Mouse (Mus musculus): Measurements from ENCODE around the gene Tmem101. TPM values are rescaled to one million over a fixed set of nuclear protein-coding genes. Genes with fewer than 3 reads are reported as not detected.

Tmem101 gene
- total RNA-seq, 4 experiments from 2014 or later, result 18.0 to 21.8 (median 19.7) TPM

DNA sequence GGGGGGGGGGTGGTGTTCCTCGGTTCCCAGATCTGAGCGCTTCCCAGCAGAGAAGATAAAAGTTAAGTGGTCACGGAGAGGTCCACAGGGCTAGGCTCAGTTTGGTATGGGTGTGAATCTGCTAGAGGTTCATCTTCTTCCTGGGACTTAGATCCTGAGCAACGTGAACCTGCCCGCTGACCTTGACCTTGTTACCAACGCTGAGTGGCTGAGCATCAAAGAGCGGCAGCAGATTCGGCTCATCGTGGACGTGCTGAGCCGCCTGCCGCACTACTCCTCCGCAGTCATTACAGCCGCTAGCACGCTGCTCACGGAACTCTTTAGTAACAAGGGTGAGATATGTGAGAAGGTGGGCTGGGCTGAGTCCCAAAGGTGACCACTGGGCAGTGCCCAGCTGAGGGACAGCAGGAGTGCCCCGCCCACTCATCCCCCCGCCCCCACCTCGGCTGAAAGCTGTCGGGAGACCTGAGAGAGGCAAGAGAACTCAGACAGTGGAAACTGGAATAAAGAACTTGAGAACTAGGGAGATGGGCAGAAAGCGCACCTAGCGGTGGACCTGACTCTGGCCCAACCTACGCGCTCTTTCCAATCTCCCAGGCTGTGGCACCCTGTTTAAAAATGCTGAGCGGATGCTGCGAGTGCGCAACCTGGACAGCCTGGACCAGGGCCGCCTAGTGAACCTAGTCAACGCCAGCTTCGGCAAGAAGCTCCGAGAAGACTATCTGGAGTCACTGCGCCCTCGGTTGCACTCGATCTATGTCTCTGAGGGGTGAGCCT is 8.8 kb downstream of the Tmem101 start:
- no peak for DNase-seq

DNA sequence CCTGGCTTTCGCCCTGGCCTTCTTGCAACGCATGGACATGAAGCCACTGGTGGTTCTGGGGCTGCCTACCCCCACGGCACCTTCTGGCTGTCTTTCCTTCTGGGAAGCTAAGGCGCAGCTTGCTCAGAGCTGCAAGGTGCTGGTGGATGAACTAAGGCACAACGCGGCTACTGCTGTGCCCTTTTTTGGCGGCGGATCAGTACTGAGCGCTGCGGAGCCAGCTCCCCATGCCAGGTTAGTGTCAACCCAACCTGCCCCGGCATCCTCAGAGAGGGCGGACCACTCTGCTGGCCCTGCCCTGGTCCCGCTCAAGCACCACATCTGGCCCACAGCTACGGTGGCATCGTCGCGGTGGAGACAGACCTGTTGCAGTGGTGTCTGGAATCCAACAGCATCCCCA is 9.7 kb downstream of the Tmem101 start:
- no peak for DNase-seq

DNA sequence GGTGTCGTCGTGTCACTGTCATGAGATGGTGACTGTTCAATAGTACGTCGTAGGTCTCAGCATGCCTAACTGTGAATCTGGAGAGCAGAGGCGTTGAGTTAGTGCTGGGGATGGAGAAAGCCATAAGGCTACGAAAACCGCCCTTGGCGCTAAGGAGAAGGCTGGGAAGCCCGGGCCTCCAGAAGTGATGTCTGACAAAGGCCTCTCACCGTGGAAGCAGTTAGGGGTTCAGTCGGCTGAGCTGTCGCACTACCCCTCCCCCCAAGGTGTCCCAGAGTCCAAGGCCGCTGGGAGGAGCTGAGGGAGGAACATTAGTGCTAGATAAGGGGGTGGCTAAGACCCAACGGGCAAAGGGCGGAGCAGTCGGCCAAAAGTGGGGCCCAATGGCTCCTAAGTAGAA is 10.2 kb downstream of the Tmem101 start:
- no peak for DNase-seq

DNA sequence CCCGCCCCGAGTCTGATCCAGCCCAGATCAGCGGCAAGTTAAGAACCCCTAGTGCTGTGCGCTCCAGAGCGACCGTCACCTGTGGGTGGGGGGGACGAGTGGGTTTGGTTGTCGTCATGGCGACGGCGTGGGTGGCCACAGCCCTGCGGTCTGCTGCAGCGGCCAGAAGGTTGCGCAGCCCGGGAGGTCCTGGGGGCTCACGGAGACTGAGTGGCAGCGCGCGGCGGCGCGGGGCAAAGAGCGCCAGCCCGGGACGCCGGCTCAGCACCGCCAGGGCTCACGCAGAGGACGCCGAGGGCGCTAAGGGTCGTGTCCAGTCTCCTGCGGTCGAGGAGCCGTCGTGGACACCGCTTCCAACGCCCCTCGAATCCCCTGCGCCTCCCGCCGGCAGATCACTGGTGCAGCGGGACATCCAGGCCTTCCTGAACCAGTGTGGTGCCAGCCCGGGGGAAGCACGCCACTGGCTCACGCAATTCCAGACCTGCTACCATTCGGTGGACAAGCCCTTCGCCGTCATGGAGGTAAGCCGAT is 10.7 kb downstream of the Tmem101 start, which contains the start of gene Nags:
Nags (plus strand) TSS at position 43 of the 531 bp plus-strand sequence.
- no peak for DNase-seq

DNA sequence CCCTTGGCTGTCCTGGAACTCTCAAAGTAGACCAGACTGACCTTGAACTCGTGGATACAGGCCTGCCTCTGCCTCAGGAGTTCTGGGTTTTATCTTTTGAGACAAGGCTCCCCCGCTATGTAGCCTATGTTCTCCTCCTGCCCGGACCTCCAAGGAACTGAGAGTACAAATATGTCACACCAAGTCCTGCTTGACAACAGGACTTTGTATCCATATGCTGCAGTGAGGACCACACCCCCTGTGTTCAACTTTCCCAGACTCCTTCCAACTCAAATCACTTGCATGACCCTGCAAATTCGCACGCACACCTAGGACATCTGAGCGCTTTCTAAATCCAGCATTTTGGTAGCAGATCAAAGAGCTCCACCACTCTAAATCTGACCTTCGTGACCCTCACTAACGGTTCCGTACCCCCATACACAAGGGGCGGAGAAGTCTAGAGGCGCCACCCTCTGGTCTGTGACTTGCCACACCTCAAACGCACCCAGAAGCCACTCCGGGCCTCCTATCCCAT is 11.2 kb downstream of the Tmem101 start:
- DNase-seq, result no peak

DNA sequence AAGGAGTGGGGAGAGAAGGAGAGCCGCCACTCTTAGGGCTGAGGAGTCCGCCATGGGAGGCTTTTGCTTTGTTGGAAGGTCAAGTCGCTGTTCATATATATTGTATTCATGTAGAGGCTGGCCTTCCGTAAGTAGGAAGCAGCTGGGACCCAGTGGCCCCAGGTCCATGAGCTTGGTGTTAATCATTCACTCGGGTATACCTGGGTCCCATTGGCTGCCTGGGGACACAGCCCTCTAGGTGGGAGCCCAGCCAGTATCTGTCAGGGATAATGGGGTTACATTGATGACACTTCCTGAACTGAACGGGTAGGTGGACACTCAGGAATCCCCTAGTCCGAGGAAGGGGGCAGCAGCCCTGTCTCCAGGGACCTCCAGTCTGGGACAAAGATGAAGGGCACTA is 13.8 kb downstream of the Tmem101 start:
- DNase-seq, result no peak

DNA sequence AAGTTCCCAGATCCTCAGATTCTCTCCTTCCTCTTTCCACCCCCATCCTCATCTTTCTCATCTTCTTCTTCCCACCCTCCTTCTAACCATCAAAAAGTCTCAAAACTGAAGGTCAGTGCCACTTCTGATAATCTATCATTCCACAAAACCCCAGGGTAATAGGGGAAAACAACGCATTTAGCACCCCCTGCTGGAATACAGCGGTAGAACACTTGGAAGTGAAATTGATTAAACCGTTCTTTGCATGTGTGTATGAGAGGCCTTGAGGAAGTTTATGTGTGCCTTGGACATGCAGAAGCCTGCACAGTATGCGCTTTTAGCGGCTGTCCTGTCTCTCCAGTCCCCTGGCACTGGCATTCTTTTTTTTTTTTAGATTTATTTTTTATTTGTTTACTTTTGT is 15.7 kb downstream of the Tmem101 start:
- DNase-seq, result no peak

DNA sequence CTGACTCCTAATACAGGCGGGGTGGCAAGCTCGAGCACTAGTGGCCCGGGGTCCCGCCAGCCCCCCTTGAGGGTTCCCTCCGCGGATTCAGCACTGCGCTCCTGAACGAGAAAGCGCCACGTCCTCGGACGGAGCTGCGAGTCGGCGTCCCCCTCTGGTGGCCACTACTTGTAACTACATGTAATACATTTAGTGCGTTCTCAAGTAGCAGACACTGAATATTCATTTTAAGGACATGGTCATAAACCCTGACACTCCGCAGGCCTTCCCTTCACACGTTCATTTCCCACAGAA is 17.8 kb downstream of the Tmem101 start:
- DNase-seq, result no peak

DNA sequence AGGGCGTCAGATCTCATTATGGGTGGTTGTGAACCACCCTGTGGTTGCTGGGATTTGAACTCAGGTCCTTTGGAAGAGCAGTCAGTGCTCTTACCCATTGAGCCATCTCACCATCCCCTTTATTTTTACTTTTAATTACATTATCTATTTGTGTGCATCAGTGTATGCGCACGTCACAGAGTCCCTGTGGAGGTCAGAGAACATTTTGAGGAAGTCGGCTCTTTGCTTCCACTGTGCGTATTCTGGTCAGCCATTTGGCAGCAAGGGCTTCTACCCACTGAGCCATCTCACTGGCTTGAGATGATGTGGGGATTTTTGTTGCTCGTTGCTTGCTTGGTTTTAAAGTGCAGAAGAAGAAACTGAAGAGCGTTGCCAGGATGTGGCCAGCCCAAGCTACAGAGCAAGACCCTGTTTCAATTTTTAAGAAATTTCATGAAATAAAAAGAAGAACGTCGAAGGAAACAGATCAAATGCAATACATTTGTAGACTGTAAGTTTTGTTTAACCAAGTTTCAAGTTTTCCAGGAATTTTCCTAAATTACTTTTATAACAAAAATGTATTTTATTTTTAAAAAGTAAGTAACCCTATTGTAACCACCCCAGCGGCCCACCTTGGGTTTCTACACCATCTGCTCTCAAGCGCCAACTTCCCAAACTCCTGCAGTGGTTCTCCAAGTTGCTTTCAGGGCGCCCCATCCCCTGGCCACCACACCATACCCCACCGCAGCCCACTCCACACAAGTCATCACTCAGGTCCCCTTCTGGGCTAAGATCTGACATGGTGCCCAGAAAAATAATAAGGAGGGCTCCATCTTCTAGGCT is 18.4 kb downstream of the Tmem101 start:
- no peak for DNase-seq

DNA sequence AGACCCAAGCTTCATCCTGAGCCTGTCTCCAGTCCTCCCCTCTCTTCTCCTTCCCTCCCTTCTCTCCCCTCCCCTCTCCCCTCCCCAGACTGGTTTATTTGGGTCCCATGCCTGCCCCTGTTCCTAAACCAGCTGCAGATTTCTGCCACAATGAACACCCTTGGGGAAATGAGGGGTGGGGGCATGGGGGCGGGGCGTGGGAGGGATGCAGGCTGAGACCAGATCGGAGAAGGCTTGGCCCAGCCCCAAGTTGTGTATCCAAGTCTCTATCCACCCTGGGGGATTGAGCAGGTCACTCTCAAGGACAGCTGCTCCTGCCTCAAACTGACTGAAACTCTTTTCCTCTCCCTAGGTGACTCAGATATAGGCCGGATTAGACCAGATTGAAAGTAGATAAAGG is 21.7 kb downstream of the Tmem101 start:
- DNase-seq, result no peak

DNA sequence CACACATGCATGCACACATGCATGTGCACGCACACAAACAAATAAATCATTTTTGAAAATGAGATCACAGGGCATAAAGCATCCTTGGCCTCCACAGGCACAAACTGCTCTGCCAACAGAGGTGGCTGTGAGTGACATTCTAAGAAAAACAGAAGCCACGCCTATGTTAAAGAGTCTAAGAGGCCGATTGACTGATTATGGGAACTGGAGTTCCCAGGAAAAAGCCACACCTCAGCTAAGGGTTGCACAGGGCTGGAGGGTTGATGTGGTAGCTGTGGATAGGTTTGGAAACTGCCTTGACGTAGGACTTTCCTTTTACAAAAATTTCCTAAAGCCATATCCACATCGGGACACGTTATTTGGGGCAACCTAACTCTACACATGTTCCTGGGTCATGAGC is 38.8 kb downstream of the Tmem101 start:
- DNase-seq, result no peak

DNA sequence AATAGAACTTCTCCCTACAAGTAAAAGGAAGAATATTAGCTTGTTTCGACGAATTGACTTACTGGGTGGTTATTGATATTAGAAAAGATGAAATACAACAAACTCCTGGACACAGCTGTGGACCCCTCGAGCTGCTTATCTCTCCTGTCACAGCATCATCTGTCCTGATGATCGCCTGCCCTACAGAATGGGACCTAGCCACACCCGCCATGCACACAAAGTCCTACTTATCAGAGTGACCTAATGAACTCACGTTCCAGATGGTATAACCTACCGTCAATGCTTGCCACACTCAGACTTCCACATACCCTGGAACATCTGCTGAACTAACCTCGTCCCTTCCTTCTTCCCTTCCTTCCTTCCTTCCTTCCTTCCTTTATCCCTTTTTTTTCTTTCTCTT is 40.0 kb downstream of the Tmem101 start:
- no peak for DNase-seq

DNA sequence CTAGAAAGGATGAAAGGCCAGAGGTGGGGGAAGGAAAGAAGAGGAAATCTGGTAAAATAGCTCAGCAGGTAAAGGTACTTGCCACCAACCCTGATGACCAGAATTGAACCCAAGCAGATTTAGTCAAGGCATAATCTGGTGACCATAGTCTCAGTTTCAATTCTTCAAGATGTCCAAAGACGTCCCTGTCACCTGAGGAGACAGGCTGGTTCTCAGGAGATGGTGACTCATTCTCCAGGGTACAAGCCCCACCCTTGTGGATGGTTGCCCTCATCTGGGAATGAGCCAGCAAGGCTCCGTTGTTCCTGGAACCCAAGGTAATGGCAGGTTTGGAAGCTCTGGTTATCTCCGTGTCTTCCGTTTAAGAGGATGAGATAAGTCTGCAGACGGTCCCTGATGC is 44.6 kb downstream of the Tmem101 start:
- DNase-seq, result no peak

DNA sequence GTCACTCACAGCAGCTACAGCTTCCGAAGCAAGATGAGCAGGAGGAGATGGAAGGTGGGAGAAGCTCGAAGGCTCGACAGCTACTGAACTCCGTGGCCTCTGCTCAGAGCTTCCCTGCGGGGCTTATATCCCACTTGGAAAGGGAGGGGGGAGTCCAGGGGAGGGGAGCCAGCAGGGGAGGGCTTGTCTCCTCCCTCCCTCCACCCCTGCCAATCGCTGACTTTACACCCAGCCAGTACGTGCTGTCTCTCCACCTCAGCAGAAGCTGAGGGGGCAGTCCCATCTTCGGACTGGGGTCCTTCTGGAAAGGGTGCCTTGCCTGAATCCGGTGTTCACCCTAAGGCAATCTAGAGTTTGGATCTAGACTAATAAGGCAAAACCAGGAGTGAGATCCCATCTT is 48.5 kb downstream of the Tmem101 start, which contains the start of gene Pyy:
Pyy (minus strand) TSS at position 101 of the 400 bp plus-strand sequence.
- no peak for DNase-seq

DNA sequence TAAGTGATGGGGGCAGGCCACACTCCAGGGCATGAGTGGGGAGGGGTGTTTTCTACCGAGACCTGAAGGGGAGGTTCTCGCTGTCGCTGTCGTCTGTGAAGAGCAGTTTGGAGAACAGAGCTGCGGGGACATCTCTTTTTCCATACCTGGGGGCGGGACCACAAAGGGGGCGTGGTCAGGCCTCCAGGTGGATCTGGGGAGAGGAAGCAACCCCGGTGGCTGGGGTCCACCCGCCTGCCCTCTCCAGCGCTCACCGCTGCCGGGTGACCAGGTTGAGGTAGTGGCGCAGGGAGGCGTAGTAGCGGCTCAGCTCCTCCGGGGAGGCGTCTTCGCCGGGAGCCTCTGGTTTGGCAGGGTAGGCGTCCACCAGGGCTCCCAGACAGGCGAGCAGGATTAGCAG is 49.3 kb downstream of the Tmem101 start:
- no peak for DNase-seq

Other genes with a start within 250 kb of the Tmem101 start
- gene Sost, start 189.4 kb downstream of the Tmem101 start, total RNA-seq (2022), result not detected
- not detected for gene Cfap97d1, start 172.1 kb downstream of the Tmem101 start, total RNA-seq (2022)
- 100 to 1,000 TPM; 110 to 201 (median 145) TPM for gene Dusp3, start 169.4 kb downstream of the Tmem101 start, total RNA-seq (2022)
- 10 to 100 TPM; 14.5 to 75.4 (median 38.7) TPM for gene Mpp3, start 127.9 kb downstream of the Tmem101 start, total RNA-seq (2022)
- 10 to 100 TPM; 40.5 to 84.1 (median 56.3) TPM for gene Cd300lg, start 114.9 kb downstream of the Tmem101 start, total RNA-seq (2022)
- 10 to 100 TPM; 12.6 to 29.0 (median 15.2) TPM for gene Mpp2, start 67.9 kb downstream of the Tmem101 start, total RNA-seq (2022)
- not detected for gene Ppy, start 55.1 kb downstream of the Tmem101 start, total RNA-seq (2022)
- not detected for gene Pyy, start 48.6 kb downstream of the Tmem101 start, total RNA-seq (2022)
- gene Nags, start 10.9 kb downstream of the Tmem101 start, total RNA-seq (2022), result 1 to 10 TPM in 2 of 4 experiments, under 1 TPM in 2; 0.20 to 3.0 (median 1.6) TPM
- gene Lsm12, start 28.9 kb upstream of the Tmem101 start, total RNA-seq (2022), result 10 to 100 TPM; 67.2 to 86.9 (median 81.0) TPM
- 100 to 1,000 TPM; 143 to 173 (median 158) TPM for gene G6pc3, start 33.2 kb upstream of the Tmem101 start, total RNA-seq (2022)
- gene Hdac5, start 73.8 kb upstream of the Tmem101 start, total RNA-seq (2022), result 100 to 1,000 TPM; 100 to 175 (median 132) TPM
- gene BC030867, start 92.5 kb upstream of the Tmem101 start, total RNA-seq (2022), result under 1 TPM; 0.41 to 0.83 (median 0.56) TPM
- gene Asb16, start 112.3 kb upstream of the Tmem101 start, total RNA-seq (2022), result 1 to 10 TPM in 2 of 4 experiments, under 1 TPM in 2; 0.20 to 1.2 (median 0.78) TPM
- 10 to 100 TPM; 59.6 to 67.4 (median 63.3) TPM for gene Tmub2, start 128.5 kb upstream of the Tmem101 start, total RNA-seq (2022)
- gene Atxn7l3, start 140.2 kb upstream of the Tmem101 start, total RNA-seq (2022), result 10 to 100 TPM; 51.0 to 53.8 (median 52.3) TPM
- 100 to 1,000 TPM in 1 of 4 experiments, 10 to 100 TPM in 3; 87.3 to 115 (median 94.5) TPM for gene Ubtf, start 163.3 kb upstream of the Tmem101 start, total RNA-seq (2022)
- gene Slc4a1, start 209.8 kb upstream of the Tmem101 start, total RNA-seq (2022), result under 1 TPM; 0.06 to 0.70 (median 0.31) TPM
- 10 to 100 TPM; 53.9 to 83.9 (median 77.5) TPM for gene Rundc3a, start 237.0 kb upstream of the Tmem101 start, total RNA-seq (2022)